Mouse (Mus musculus): ENCODE measurements at regions not wholly inside any gene's neighbourhood (a gene's known extent, or its start where the extent isn't known, plus 50 kb on each side); places are given as distances from the start of the nearest gene placed in this dataset.

DNA sequence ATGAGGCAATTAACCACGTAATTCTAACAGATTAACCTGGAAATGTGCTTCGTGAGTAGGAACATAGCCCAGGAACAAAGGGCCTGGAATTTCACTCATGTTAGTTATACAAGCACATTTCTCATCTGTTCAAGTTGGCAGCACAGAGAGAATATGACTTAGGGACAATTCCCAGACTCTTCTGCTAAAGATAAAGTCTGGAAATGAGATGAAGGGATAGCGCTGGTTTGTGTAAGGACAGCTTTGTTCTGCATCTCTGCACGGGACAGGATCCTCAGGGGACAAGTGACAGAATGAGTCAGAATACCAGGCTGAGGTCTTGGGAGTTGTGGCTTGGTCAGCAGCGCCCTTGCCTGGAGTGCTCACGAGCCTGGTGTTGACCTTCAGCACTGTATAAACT, 206.2 kb upstream of the Prok2 start:
- no peak overlapping the region for H3K27ac ChIP-seq (ENCODE audit: low read length)
- peaks cover 60% of the 10 kb centered on the region for H3K4me1 ChIP-seq (ENCODE audit: control insufficient read depth, insufficient read depth, low read length)
- no peaks in the 10 kb centered on the region for H3K9me3 ChIP-seq (replicated peaks; ENCODE audit: control insufficient read depth, low read length)
- H3K36me3 ChIP-seq (ENCODE audit: control insufficient read depth, insufficient read depth), result no peaks in the 10 kb centered on the region
- no peak overlapping the region for H3K4me2 ChIP-seq (ENCODE audit: low read depth, low read length)
- ATAC-seq (replicated peaks; ENCODE audit: extremely low read depth, insufficient read depth, low FRiP score), result no peak
- 58% methylated on average over 6 of the region's 6 CpGs for WGBS
- no peak overlapping the region for H3K9ac ChIP-seq (ENCODE audit: low read length)
- H3K4me3 ChIP-seq (ENCODE audit: low read length), result no peak overlapping the region
- no peaks in the 10 kb centered on the region for H3K27me3 ChIP-seq (ENCODE audit: control insufficient read depth, insufficient read depth, low read length)

- Histone ChIP-seq H3K27ac (ENCODE audit: low read length) (peak overlapping the region; percentile 51), H3K4me3 (ENCODE audit: low read length) (no peak overlapping the region), H3K27me3 (ENCODE audit: control insufficient read depth, insufficient read depth, low read length) (no peaks in the 10 kb centered on the region), H3K9me3 (replicated peaks; ENCODE audit: control insufficient read depth, low read length) (no peaks in the 10 kb centered on the region), H3K4me2 (ENCODE audit: low read depth, low read length) (no peak overlapping the region), H3K4me1 (ENCODE audit: control insufficient read depth, insufficient read depth, low read length) (peaks cover 58% of the 10 kb centered on the region), H3K36me3 (ENCODE audit: control insufficient read depth, insufficient read depth) (no peaks in the 10 kb centered on the region), H3K9ac (ENCODE audit: low read length) (no peak overlapping the region)
- WGBS, result 30% methylated on average over 4 of the region's 4 CpGs
- peak; percentile 47; the same call in 1 of the 2 replicates for ATAC-seq (replicated peaks; ENCODE audit: extremely low read depth, insufficient read depth, low FRiP score)
Observed at GRCm38 (mm10) chr6:99931588-99931987, 205.4 kb upstream of the Prok2 start.

- Histone ChIP-seq H3K4me1 (ENCODE audit: control insufficient read depth, insufficient read depth, low read length) (peaks cover 55% of the 10 kb centered on the region), H3K9me3 (replicated peaks; ENCODE audit: control insufficient read depth, low read length) (no peaks in the 10 kb centered on the region), H3K27me3 (ENCODE audit: control insufficient read depth, insufficient read depth, low read length) (no peaks in the 10 kb centered on the region), H3K27ac (ENCODE audit: low read length) (no peak overlapping the region), H3K9ac (ENCODE audit: low read length) (no peak overlapping the region), H3K36me3 (ENCODE audit: control insufficient read depth, insufficient read depth) (no peaks in the 10 kb centered on the region), H3K4me2 (ENCODE audit: low read depth, low read length) (no peak overlapping the region), H3K4me3 (ENCODE audit: low read length) (no peak overlapping the region)
- ATAC-seq (replicated peaks; ENCODE audit: extremely low read depth, insufficient read depth, low FRiP score), result no peak
- WGBS, result 92% methylated on average over 6 of the region's 6 CpGs
Observed at GRCm38 (mm10) chr6:99930316-99930715, 204.1 kb upstream of the Prok2 start.

DNA sequence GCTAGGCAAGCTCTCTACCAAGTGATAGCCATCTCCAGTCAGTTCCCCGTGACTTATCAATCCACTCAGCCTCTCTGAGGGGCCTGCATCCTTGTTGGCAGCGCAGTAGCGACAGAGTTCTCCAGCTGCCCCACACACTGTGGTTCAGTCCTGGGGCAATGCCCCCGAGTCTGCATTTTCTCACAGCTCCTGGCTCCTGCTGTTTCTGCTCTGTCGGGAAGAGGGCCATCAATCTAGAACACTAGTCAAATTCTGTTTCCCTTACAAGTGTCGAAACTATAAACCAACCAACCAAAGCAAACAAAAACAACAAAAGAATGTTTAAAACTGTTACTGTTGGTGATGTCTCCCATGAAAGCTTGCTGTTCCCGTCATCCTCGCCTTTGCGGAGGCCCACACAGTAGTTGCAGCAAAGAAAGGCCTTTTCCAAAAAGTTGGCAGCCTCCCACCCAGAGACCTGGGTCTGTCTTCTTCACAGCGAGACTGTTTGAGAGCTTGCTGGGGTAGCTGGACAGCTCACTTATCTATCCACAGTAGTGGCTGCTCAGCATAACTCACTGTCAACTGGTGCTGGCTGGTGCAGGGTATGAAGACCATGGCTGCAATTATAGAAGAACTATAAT, 201.9 kb upstream of the Prok2 start:
- Histone ChIP-seq H3K9me3 (replicated peaks; ENCODE audit: control insufficient read depth, low read length) (no peaks in the 10 kb centered on the region), H3K4me1 (ENCODE audit: control insufficient read depth, insufficient read depth, low read length) (peaks cover 40% of the 10 kb centered on the region), H3K36me3 (ENCODE audit: control insufficient read depth, insufficient read depth) (no peaks in the 10 kb centered on the region), H3K27me3 (ENCODE audit: control insufficient read depth, insufficient read depth, low read length) (no peaks in the 10 kb centered on the region), H3K9ac (ENCODE audit: low read length) (no peak overlapping the region), H3K27ac (ENCODE audit: low read length) (peak overlapping the region; percentile 59), H3K4me3 (ENCODE audit: low read length) (no peak overlapping the region), H3K4me2 (ENCODE audit: low read depth, low read length) (no peak overlapping the region)
- 25% methylated on average over 10 of the region's 10 CpGs for WGBS
- peak; percentile 79 for ATAC-seq (replicated peaks; ENCODE audit: extremely low read depth, insufficient read depth, low FRiP score)

GRCm38 (mm10) chr6:99924181-99924580, 198.0 kb upstream of the Prok2 start:
- Histone ChIP-seq H3K27me3 (ENCODE audit: control insufficient read depth, insufficient read depth, low read length) (no peaks in the 10 kb centered on the region), H3K36me3 (ENCODE audit: control insufficient read depth, insufficient read depth) (no peaks in the 10 kb centered on the region), H3K27ac (ENCODE audit: low read length) (no peak overlapping the region), H3K9me3 (replicated peaks; ENCODE audit: control insufficient read depth, low read length) (no peaks in the 10 kb centered on the region), H3K4me3 (ENCODE audit: low read length) (no peak overlapping the region), H3K4me1 (ENCODE audit: control insufficient read depth, insufficient read depth, low read length) (peaks cover 18% of the 10 kb centered on the region), H3K9ac (ENCODE audit: low read length) (no peak overlapping the region), H3K4me2 (ENCODE audit: low read depth, low read length) (no peak overlapping the region)
- no peak for ATAC-seq (replicated peaks; ENCODE audit: extremely low read depth, insufficient read depth, low FRiP score)
- 72% methylated on average over 8 of the region's 8 CpGs for WGBS

DNA sequence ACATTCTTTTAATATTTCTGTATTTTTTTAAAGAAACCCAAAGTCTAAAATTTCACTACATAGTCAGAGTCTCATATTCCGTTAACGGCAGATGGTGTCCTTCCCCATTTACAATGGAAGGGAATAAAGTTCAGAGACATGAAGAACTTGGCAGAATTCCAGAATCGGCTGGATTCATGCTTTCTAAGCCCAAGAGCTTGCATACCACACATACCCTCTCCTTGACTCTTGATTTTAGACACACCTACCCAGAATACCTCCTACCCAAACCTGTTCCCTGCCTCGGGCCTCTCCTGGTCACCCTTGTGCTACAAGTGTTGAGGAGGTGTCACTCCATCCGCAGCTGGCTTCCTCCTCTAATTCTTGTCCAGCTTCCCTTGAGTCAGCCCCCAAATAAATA, 195.8 kb upstream of the Prok2 start:
- no peak for ATAC-seq (replicated peaks; ENCODE audit: extremely low read depth, insufficient read depth, low FRiP score)
- Histone ChIP-seq H3K36me3 (ENCODE audit: control insufficient read depth, insufficient read depth) (no peaks in the 10 kb centered on the region), H3K4me3 (ENCODE audit: low read length) (no peak overlapping the region), H3K9me3 (replicated peaks; ENCODE audit: control insufficient read depth, low read length) (no peaks in the 10 kb centered on the region), H3K27me3 (ENCODE audit: control insufficient read depth, insufficient read depth, low read length) (no peaks in the 10 kb centered on the region), H3K4me1 (ENCODE audit: control insufficient read depth, insufficient read depth, low read length) (no peaks in the 10 kb centered on the region; the same call in 1 of the 2 replicates), H3K9ac (ENCODE audit: low read length) (no peak overlapping the region), H3K4me2 (ENCODE audit: low read depth, low read length) (no peak overlapping the region), H3K27ac (ENCODE audit: low read length) (no peak overlapping the region)
- 46% methylated on average over 5 of the region's 5 CpGs for WGBS

DNA sequence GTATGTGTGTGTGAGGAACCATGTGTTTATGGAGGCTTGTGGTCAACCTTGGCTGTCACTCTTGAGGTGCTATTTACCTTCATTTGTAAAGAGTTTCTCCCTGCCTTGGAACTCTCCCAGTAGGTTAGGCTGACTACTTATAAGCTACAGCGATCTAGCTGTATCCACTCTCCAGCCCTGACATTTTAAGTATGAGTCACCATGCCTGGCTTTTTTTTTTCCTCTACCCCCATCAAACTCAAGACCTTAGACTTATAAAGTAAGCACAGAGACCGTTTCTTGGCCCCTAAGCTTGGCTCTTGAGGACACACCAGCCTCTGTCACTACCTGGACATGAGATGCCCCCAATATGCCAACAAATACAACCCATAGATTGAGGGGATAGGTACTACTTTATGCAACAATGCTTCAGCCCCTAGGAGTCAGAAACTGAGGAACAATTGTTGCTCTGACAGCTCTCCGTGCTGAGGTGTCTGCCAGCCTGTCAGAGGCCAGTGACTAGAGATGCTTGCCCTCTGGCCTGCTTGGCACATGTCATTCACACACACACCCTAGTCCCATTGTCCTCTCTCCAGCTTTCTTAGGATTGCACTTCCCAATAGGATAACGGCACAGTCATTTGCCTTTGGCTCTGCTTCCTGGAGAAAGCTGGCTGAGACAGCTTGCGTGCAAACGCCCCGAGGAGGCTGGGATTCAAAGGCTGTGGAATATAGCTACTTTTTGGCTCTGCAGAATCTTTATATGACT, 193.8 kb upstream of the Prok2 start:
- peaks cover 1% of the 10 kb centered on the region for H3K4me1 ChIP-seq (ENCODE audit: control insufficient read depth, insufficient read depth, low read length)
- H3K36me3 ChIP-seq (ENCODE audit: control insufficient read depth, insufficient read depth), result no peaks in the 10 kb centered on the region
- H3K4me3 ChIP-seq (ENCODE audit: low read length), result no peak overlapping the region
- WGBS, result 60% methylated on average over 7 of the region's 7 CpGs
- H3K9me3 ChIP-seq (replicated peaks; ENCODE audit: control insufficient read depth, low read length), result no peaks in the 10 kb centered on the region
- no peak overlapping the region for H3K4me2 ChIP-seq (ENCODE audit: low read depth, low read length)
- H3K27me3 ChIP-seq (ENCODE audit: control insufficient read depth, insufficient read depth, low read length), result no peaks in the 10 kb centered on the region
- no peak overlapping the region for H3K9ac ChIP-seq (ENCODE audit: low read length)
- no peak overlapping the region for H3K27ac ChIP-seq (ENCODE audit: low read length)
- no peak for ATAC-seq (replicated peaks; ENCODE audit: extremely low read depth, insufficient read depth, low FRiP score)

- no peak overlapping the region for H3K4me2 ChIP-seq (ENCODE audit: low read depth, low read length)
- no peak for ATAC-seq (replicated peaks; ENCODE audit: extremely low read depth, insufficient read depth, low FRiP score)
- no peaks in the 10 kb centered on the region for H3K36me3 ChIP-seq (ENCODE audit: control insufficient read depth, insufficient read depth)
- H3K9me3 ChIP-seq (replicated peaks; ENCODE audit: control insufficient read depth, low read length), result no peaks in the 10 kb centered on the region
- H3K27me3 ChIP-seq (ENCODE audit: control insufficient read depth, insufficient read depth, low read length), result no peaks in the 10 kb centered on the region
- peaks cover 3% of the 10 kb centered on the region for H3K4me1 ChIP-seq (ENCODE audit: control insufficient read depth, insufficient read depth, low read length)
- no peak overlapping the region for H3K9ac ChIP-seq (ENCODE audit: low read length)
- H3K27ac ChIP-seq (ENCODE audit: low read length), result no peak overlapping the region
- no peak overlapping the region for H3K4me3 ChIP-seq (ENCODE audit: low read length)
- WGBS, result 85% methylated on average over 3 of the region's 3 CpGs
Observed at GRCm38 (mm10) chr6:99918351-99918750, 192.2 kb upstream of the Prok2 start.

DNA sequence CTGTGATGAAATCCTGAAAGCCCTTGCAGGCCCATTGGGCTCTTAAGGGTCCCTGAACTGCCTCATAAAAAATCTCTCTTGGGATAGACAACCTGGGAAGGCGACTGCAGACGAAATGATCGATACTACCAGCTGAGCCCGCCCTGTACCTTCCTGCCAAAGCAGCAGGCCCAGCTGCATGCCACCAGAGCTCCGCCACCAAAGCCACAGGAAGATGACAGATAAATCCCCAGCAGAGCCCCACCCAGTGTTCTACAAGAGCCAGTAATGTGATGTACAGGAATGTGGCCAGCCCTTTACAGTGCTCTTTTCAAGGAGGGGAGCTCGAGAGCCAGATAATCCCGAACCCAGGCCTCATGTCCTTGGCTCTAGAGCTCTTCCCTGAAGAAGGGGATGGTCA, 183.7 kb upstream of the Prok2 start:
- no peak overlapping the region for H3K9ac ChIP-seq (ENCODE audit: low read length)
- H3K27me3 ChIP-seq (ENCODE audit: control insufficient read depth, insufficient read depth, low read length), result peaks cover 9% of the 10 kb centered on the region; the same call in 1 of the 2 replicates
- no peak overlapping the region for H3K4me3 ChIP-seq (ENCODE audit: low read length)
- peaks cover 18% of the 10 kb centered on the region for H3K4me1 ChIP-seq (ENCODE audit: control insufficient read depth, insufficient read depth, low read length)
- peak overlapping the region; percentile 25 for H3K27ac ChIP-seq (ENCODE audit: low read length)
- H3K9me3 ChIP-seq (replicated peaks; ENCODE audit: control insufficient read depth, low read length), result no peaks in the 10 kb centered on the region
- no peaks in the 10 kb centered on the region for H3K36me3 ChIP-seq (ENCODE audit: control insufficient read depth, insufficient read depth)
- peak; percentile 41; the same call in 1 of the 2 replicates for ATAC-seq (replicated peaks; ENCODE audit: extremely low read depth, insufficient read depth, low FRiP score)
- peak overlapping the region; percentile 35 for H3K4me2 ChIP-seq (ENCODE audit: low read depth, low read length)
- 44% methylated on average over 7 of the region's 7 CpGs for WGBS

Data from heart, embryonic 16.5 days (tissue).